Mouse (Mus musculus) forebrain, embryonic 15.5 days (tissue): Measurements from ENCODE around the gene Gorasp2. TPM values are rescaled to one million over a fixed set of nuclear protein-coding genes. Genes with fewer than 3 reads are reported as not detected.

ENCODE experiments used
- ATAC-seq: fragments of 200-750 bp; cut with Nextera tagmentation; replicated peaks from 2 replicates; pipeline ENCODE4 v1.8.0; 2017; ENCODE audit warnings: mild to moderate bottlenecking, moderate TSS enrichment, moderate library complexity
- H3K27ac ChIP-seq: fragments of 300-500 bp; sonication (generic); replicated peaks from 2 replicates; pipeline ENCODE4 v1.5.1; 2015; ENCODE audit warnings: mild to moderate bottlenecking, inconsistent platforms
- H3K27me3 ChIP-seq: fragments of 300-500 bp; sonication (generic); 2 replicates; pipeline ENCODE4 v1.6.1; 2015; ENCODE audit warnings: inconsistent platforms
- H3K36me3 ChIP-seq: fragments of 300-500 bp; sonication (generic); 2 replicates; pipeline ENCODE4 v1.6.1; 2015; ENCODE audit warnings: mild to moderate bottlenecking, inconsistent platforms
- H3K4me1 ChIP-seq: fragments of 300-500 bp; sonication (generic); 2 replicates; pipeline ENCODE4 v1.6.1; 2015; ENCODE audit warnings: inconsistent platforms
- H3K4me2 ChIP-seq: fragments of 300-500 bp; sonication (generic); replicated peaks from 2 replicates; pipeline ENCODE4 v1.6.1; 2015; ENCODE audit warnings: mild to moderate bottlenecking, inconsistent platforms
- H3K4me3 ChIP-seq: fragments of 300-500 bp; sonication (generic); 2 replicates; pipeline ENCODE4 v1.5.1; 2015; ENCODE audit warnings: mild to moderate bottlenecking, inconsistent platforms
- H3K9ac ChIP-seq: fragments of 300-500 bp; sonication (generic); replicated peaks from 2 replicates; pipeline ENCODE4 v1.6.1; 2015; ENCODE audit warnings: mild to moderate bottlenecking, inconsistent platforms
- H3K9me3 ChIP-seq: fragments of 300-500 bp; sonication (generic); 2 replicates; pipeline ENCODE4 v1.6.1; 2016; ENCODE audit warnings: inconsistent platforms
- WGBS: fragments of 180-500 bp; shearing (Covaris S2); methylation state at CpG from one replicate; pipeline ENCODE4 v1.1.7; 2015; ENCODE audit warnings: mixed read lengths; 5-methylcytosine and 5-hydroxymethylcytosine counted together
- polyA plus RNA-seq: library from polyadenylated mRNA; unstranded; fragments of >200 nt; fragmentation: Nextera tagmentation; extraction: Ambion mirVana; gene quantifications from 2 replicates; pipeline ENCODE4 v1.2.1, GENCODE M21; 2015

Gorasp2 gene
- polyA plus RNA-seq, 1 experiment from 2014 or later = 125 TPM

GRCm38 (mm10) chr2:70708986-70709730 lies 47.8 kb downstream of the Gorasp2 start:
- Histone ChIP-seq H3K9ac (no peak overlapping the region), H3K4me3 (no peak overlapping the region), H3K4me1 (0 out of 2 replicates have a peak, but pooled peaks cover 6% of the 10 kb centered on the region), H3K4me2 (no peak overlapping the region), H3K27me3 (no peaks in the 10 kb centered on the region), H3K27ac (no peak overlapping the region), H3K36me3 (peaks cover 28% of the 10 kb centered on the region), H3K9me3 (no peaks in the 10 kb centered on the region)
- 76% methylated on average over 13 of the region's 13 CpGs for WGBS
- ATAC-seq = no peak

- Histone ChIP-seq H3K27ac (no peak overlapping the region), H3K9me3 (no peaks in the 10 kb centered on the region), H3K9ac (no peak overlapping the region), H3K36me3 (peaks cover 38% of the 10 kb centered on the region), H3K4me1 (no peaks in the 10 kb centered on the region), H3K4me3 (no peak overlapping the region), H3K4me2 (no peak overlapping the region), H3K27me3 (no peaks in the 10 kb centered on the region)
- ATAC-seq = no peak
- 95% methylated on average over 7 of the region's 7 CpGs for WGBS
Measured at GRCm38 (mm10) chr2:70710236-70710635, 48.9 kb downstream of the Gorasp2 start.

GRCm38 (mm10) chr2:70710878-70711277 lies 49.5 kb downstream of the Gorasp2 start:
- 96% methylated on average over 4 of the region's 4 CpGs for WGBS
- Histone ChIP-seq H3K4me1 (no peaks in the 10 kb centered on the region), H3K4me2 (no peak overlapping the region), H3K9me3 (no peaks in the 10 kb centered on the region), H3K9ac (no peak overlapping the region), H3K4me3 (no peak overlapping the region), H3K27ac (no peak overlapping the region), H3K27me3 (no peaks in the 10 kb centered on the region), H3K36me3 (peaks cover 43% of the 10 kb centered on the region)
- no peak for ATAC-seq

DNA sequence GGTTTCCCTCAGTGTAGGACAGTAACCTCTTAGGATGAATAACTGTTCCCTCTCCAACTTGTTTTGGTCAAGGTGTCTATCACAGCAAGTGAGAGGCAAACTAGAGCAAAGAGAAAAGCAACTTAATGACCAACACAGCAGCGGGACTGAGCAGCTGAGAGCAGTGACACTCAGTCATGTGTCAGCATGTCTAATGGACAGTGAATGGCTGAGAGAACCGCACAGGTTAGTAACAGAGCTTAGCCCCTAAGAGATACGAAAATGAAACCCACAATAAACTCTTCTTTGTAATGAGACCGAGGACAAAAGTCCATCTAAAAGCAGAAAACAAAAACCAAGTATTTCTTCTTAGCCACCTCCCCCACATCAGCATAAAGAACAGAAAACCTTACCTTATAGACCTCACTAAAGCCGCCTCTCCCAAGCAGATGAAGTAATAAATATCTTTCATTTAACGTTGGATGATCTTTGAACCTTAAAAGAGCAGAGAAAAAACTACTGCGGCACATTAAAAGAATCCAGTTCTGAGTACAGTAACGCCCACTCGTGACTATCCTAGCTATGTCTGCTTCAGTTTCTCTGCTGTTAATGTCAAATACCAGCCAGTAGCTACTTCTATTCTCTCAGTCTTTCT lies 62.4 kb downstream of the Gorasp2 start:
- Histone ChIP-seq H3K4me2 (no peak overlapping the region), H3K4me3 (no peak overlapping the region), H3K27ac (no peak overlapping the region), H3K4me1 (no peaks in the 10 kb centered on the region), H3K27me3 (no peaks in the 10 kb centered on the region), H3K36me3 (peaks cover 35% of the 10 kb centered on the region; the same call in 1 of the 2 replicates), H3K9ac (no peak overlapping the region), H3K9me3 (no peaks in the 10 kb centered on the region)
- 91% methylated on average over 9 of the region's 9 CpGs for WGBS
- ATAC-seq = no peak

- no peaks in the 10 kb centered on the region for H3K4me1 ChIP-seq
- H3K27me3 ChIP-seq = no peaks in the 10 kb centered on the region
- peaks cover 13% of the 10 kb centered on the region; the same call in 1 of the 2 replicates for H3K36me3 ChIP-seq
- WGBS = 90% methylated on average over 2 of the region's 2 CpGs
- no peaks in the 10 kb centered on the region for H3K9me3 ChIP-seq
- no peak overlapping the region for H3K9ac ChIP-seq
- no peak overlapping the region for H3K4me3 ChIP-seq
- ATAC-seq = no peak
- H3K4me2 ChIP-seq = no peak overlapping the region
- no peak overlapping the region for H3K27ac ChIP-seq
Measured at GRCm38 (mm10) chr2:70727089-70727488, 65.7 kb downstream of the Gorasp2 start.

DNA sequence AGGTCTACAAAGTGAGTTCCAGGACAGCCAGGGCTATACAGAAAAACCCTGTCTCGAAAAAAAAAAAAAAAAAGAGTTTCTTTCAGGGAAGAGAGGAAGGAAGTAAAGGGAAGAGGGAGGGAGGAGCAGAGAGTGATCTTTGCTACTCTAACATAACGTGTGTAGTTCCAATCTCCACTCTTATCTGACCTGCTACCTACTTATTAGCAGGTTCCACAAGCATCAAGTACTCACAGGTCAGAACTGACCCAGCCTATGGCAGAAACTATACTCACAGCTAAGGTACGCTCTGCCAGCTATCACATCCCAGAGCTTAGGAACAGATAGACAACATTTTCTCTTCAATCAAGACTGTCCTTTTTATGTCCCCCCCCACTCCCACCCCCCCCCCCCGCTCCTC lies 74.2 kb downstream of the Gorasp2 start:
- WGBS = 89% methylated on average over 4 of the region's 4 CpGs
- ATAC-seq = no peak

GRCm38 (mm10) chr2:70736008-70736407 lies 74.6 kb downstream of the Gorasp2 start:
- no peak for ATAC-seq
- Histone ChIP-seq H3K9me3 (no peaks in the 10 kb centered on the region), H3K9ac (no peak overlapping the region), H3K36me3 (peaks cover 23% of the 10 kb centered on the region), H3K27ac (no peak overlapping the region), H3K4me3 (no peak overlapping the region), H3K4me2 (no peak overlapping the region), H3K27me3 (no peaks in the 10 kb centered on the region), H3K4me1 (no peaks in the 10 kb centered on the region)
- WGBS = 86% methylated on average over 5 of the region's 5 CpGs

More for the DNA sequence above, 74.2 kb downstream of the Gorasp2 start:
- Histone ChIP-seq H3K9ac (no peak overlapping the region), H3K27ac (no peak overlapping the region), H3K4me2 (no peak overlapping the region), H3K4me3 (no peak overlapping the region), H3K36me3 (peaks cover 19% of the 10 kb centered on the region), H3K4me1 (no peaks in the 10 kb centered on the region), H3K9me3 (no peaks in the 10 kb centered on the region), H3K27me3 (no peaks in the 10 kb centered on the region)

DNA sequence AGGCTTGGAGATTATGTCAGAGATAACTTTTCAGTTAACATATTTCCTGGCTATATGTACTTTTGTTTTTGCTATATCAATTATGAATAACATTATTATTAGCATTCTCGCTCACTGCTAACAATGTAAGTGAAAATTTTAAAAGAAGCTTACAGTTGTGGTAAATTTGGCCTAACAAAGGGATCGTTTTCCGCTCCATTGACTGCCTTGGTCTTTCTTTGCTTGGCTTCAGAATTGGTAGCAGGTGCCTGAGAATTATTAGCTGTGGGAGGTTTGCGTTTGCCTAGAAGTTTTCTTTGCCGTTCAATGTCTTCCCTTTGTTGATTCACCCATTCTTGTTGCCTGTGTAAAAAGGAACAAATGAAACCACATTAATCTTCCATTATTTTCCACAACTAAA lies 80.5 kb downstream of the Gorasp2 start:
- Histone ChIP-seq H3K9me3 (no peaks in the 10 kb centered on the region), H3K36me3 (peaks cover 39% of the 10 kb centered on the region), H3K4me3 (no peak overlapping the region), H3K27ac (no peak overlapping the region), H3K4me2 (no peak overlapping the region), H3K27me3 (no peaks in the 10 kb centered on the region), H3K9ac (no peak overlapping the region), H3K4me1 (peaks cover 3% of the 10 kb centered on the region; the same call in 1 of the 2 replicates)
- 40% methylated on average over 5 of the region's 5 CpGs for WGBS
- ATAC-seq = no peak

- no peak overlapping the region for H3K4me3 ChIP-seq
- H3K9ac ChIP-seq = no peak overlapping the region
- 72% methylated on average over 2 of the region's 2 CpGs for WGBS
- H3K9me3 ChIP-seq = no peaks in the 10 kb centered on the region
- peaks cover 38% of the 10 kb centered on the region for H3K36me3 ChIP-seq
- no peak overlapping the region for H3K27ac ChIP-seq
- no peaks in the 10 kb centered on the region for H3K27me3 ChIP-seq
- ATAC-seq = no peak
- H3K4me1 ChIP-seq = peaks cover 3% of the 10 kb centered on the region; the same call in 1 of the 2 replicates
- H3K4me2 ChIP-seq = no peak overlapping the region
Measured at GRCm38 (mm10) chr2:70742588-70742987, 81.2 kb downstream of the Gorasp2 start.

- peaks cover 7% of the 10 kb centered on the region; the same call in 1 of the 2 replicates for H3K36me3 ChIP-seq
- no peaks in the 10 kb centered on the region for H3K4me1 ChIP-seq
- 92% methylated on average over 2 of the region's 2 CpGs for WGBS
Measured at GRCm38 (mm10) chr2:70751655-70752054, 90.3 kb downstream of the Gorasp2 start.

DNA sequence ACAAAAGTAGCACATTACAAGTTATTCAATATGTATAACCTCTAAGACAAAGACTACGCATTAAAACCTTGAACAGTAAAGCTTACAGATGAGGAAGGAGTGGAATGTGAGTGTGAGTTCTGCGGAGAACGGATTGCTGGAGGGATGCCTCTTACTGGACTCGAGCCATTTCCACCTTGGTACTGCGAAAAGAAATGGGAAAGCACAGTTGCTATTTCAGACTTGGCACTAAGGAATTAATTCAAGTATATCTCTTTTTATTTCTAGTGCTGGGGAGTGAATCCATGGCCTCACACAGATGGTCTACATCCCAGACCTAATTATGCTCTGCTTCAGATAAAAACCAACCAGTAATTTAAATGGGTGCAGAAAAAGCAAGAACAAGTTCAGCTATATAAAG lies 90.8 kb downstream of the Gorasp2 start:
- no peak for ATAC-seq
- Histone ChIP-seq H3K36me3 (peaks cover 7% of the 10 kb centered on the region; the same call in 1 of the 2 replicates), H3K4me1 (no peaks in the 10 kb centered on the region), H3K27ac (no peak overlapping the region), H3K9ac (no peak overlapping the region), H3K4me2 (no peak overlapping the region), H3K4me3 (no peak overlapping the region), H3K9me3 (no peaks in the 10 kb centered on the region), H3K27me3 (no peaks in the 10 kb centered on the region)
- 79% methylated on average over 5 of the region's 5 CpGs for WGBS

More at GRCm38 (mm10) chr2:70751655-70752054, 90.3 kb downstream of the Gorasp2 start:
- H3K27ac ChIP-seq = no peak overlapping the region
- H3K4me2 ChIP-seq = no peak overlapping the region
- no peak for ATAC-seq
- H3K27me3 ChIP-seq = no peaks in the 10 kb centered on the region
- H3K4me3 ChIP-seq = no peak overlapping the region
- H3K9me3 ChIP-seq = no peaks in the 10 kb centered on the region
- H3K9ac ChIP-seq = no peak overlapping the region
